8 mouse cellular contexts compared by ENCODE assay signal in genomic region chr4:124135165-124135470, GRCm38 (mm10).
DNase-seq lines count a peak whose midpoint lies in the region; ATAC-seq and TF ChIP-seq lines count a peak whose summit lies in the region.

No protein-coding gene starts in this region.

- H3K4me1 ChIP-seq in heart, postnatal 0 days (ENCODE audit: control insufficient read depth, insufficient read depth): no peaks in the 10 kb centered on the region

- no peak overlapping the region for H3K4me2 ChIP-seq in heart, postnatal 0 days (ENCODE audit: low read depth, low read length)

- DNase-seq in frontal cortex, postnatal 25 days (ENCODE audit: low spot score in 2 of 2): no peak
- DNase-seq in adrenal gland, adult 18-20 months (ENCODE audit: low spot score in 2 of 2): peak; percentile 3 to 28
- peak; percentile 8 for DNase-seq in heart, postnatal 0 days (ENCODE audit: low spot score)
- DNase-seq in layer of hippocampus, postnatal 36 days: peak; percentile 14 to 43
- no peak for DNase-seq in B cell, adult 2 months

- peak; percentile 52 for ATAC-seq in frontal cortex, adult (ENCODE audit: low TSS enrichment)
- ATAC-seq in heart, postnatal 0 days (ENCODE audit: insufficient read depth, low read depth): peak; percentile 73
- ATAC-seq in cerebellum, adult (ENCODE audit: insufficient number of reproducible peaks, low FRiP score, low TSS enrichment): no peak
- no peak for ATAC-seq in monocyte, adult 5-6 weeks (replicated peaks; ENCODE audit: insufficient number of reproducible peaks, low FRiP score, low TSS enrichment, poor library complexity, severe bottlenecking)

- H3K27ac ChIP-seq in heart, postnatal 0 days (ENCODE audit: low read depth): no peak overlapping the region

- no peaks in the 10 kb centered on the region; the same call in 1 of the 2 replicates for H3K9me3 ChIP-seq in heart, postnatal 0 days (replicated peaks; ENCODE audit: control insufficient read depth, low read length)

- H3K4me3 ChIP-seq in heart, postnatal 0 days (ENCODE audit: low read depth, low read length): no peak overlapping the region

- H3K36me3 ChIP-seq in heart, postnatal 0 days (replicated peaks; ENCODE audit: control insufficient read depth, insufficient read depth, low read length): no peaks in the 10 kb centered on the region

- WGBS in heart, postnatal 0 days: 37% methylated on average over 6 of the region's 6 CpGs

- 0 out of 2 replicates have a peak, but pooled peaks cover 5% of the 10 kb centered on the region for H3K27me3 ChIP-seq in heart, postnatal 0 days (ENCODE audit: control insufficient read depth, insufficient read depth, low read length)

- TF ChIP-seq EP300 in heart, postnatal 0 days (IDR thresholded peaks at IDR 0.05; ENCODE audit: low read depth): no peak

- no peak for TF ChIP-seq CTCF in heart, postnatal 0 days (IDR thresholded peaks at IDR 0.05; ENCODE audit: low read depth)

- H3K9ac ChIP-seq in heart, postnatal 0 days (replicated peaks; ENCODE audit: low read depth, low read length): no peak overlapping the region

Comparison
In these comparisons a context has a peak if more than half of its experiments do, and no peak if none do; other contexts are left out.
1. ATAC-seq: peak in frontal cortex, adult (single experiment) and heart, postnatal 0 days (single experiment); none in cerebellum, adult (single experiment) and monocyte, adult 5-6 weeks (single experiment).
2. DNase-seq: peak in adrenal gland, adult 18-20 months (2 of 2), heart, postnatal 0 days (single experiment) and layer of hippocampus, postnatal 36 days (2 of 2); none in frontal cortex, postnatal 25 days (0 of 2) and B cell, adult 2 months (0 of 2).